Mouse (Mus musculus): Measurements from ENCODE around the gene Ddi2.

- TF ChIP-seq CTCF (IDR thresholded peaks at IDR 0.05) (no peak), EP300 (IDR thresholded peaks at IDR 0.05) (no peak)
Measured at GRCm38 (mm10) chr4:141717633-141718032, 5.6 kb downstream of the Ddi2 start.

Data from lung, postnatal 0 days (tissue).